Mouse (Mus musculus) lung, adult 2 months (tissue): ENCODE results near the gene She.

ENCODE experiments used
- CTCF ChIP-seq: fragments of 200-500 bp; IDR thresholded peaks from 2 replicates; pipeline ENCODE4 v1.5.1; 2011; ENCODE audit warnings: mild to moderate bottlenecking, low read length, control low read depth; ENCODE audit not compliant: insufficient read depth
- POLR2A ChIP-seq: fragments of 200-500 bp; IDR thresholded peaks from 2 replicates; pipeline ENCODE4 v1.6.1; 2011; ENCODE audit warnings: low read depth, mild to moderate bottlenecking, control low read depth, low read length, borderline replicate concordance; ENCODE audit errors: extremely low read depth

DNA sequence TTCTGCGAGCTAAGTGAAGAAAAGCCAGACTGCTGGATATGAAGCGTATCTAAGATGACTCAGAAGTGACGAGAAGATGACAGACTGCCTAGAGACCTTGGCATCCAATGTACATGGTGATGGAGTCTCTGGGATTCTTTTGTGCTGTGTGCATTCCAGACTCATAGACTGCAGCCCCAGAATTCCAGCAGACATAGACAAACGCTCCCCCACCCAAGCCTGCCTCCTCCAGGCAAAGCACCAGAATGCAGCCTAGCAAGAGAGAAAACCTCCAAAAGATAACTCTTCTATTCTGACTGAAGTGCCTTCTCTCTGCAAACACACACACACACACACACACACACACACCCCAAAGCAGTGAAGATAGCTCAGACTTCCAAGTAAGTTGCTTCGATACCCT lies 35.4 kb upstream of the She start:
- TF ChIP-seq POLR2A (no peak), CTCF (no peak)
